Mouse (Mus musculus) testis, adult 2 months (tissue): ENCODE measurements around the gene Fuk.

Source experiments
- CTCF ChIP-seq: fragments of 200-500 bp; IDR thresholded peaks from 2 replicates; pipeline ENCODE4 v1.5.1; 2012; ENCODE audit warnings: low read depth, mild to moderate bottlenecking, inconsistent platforms, low read length, moderate library complexity; ENCODE audit not compliant: control insufficient read depth, insufficient read depth, insufficient replicate concordance
- POLR2A ChIP-seq: fragments of 200-500 bp; IDR thresholded peaks from 2 replicates; pipeline ENCODE4 v1.6.1; 2012; ENCODE audit warnings: low read depth, mild to moderate bottlenecking, inconsistent platforms, low read length, moderate library complexity; ENCODE audit not compliant: control insufficient read depth

- TF ChIP-seq CTCF (no peak), POLR2A (no peak)
Measured at GRCm38 (mm10) chr8:110887551-110887950, 14.7 kb downstream of the Fuk start.
